Mouse (Mus musculus): Measurements from ENCODE around the gene Apoc2.

Apoc2 gene

DNA sequence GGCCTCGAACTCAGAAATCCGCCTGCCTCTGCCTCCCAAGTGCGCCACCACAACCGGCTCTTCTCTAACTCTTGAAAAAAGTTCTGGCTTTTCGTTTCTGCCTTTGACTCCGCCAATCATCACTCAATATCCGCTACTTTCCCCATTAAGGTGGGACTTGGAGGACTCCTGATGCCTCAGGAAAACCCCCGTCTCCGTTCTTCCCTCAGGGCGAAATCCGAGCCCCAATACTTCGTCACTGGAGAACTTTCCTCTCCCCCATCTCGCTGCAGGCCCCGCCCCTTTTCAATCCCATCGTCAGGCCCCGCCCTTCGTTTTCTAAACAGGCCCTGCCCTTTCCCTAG lies 49.6 kb downstream of the Apoc2 start:
- DNase-seq: no peak

DNA sequence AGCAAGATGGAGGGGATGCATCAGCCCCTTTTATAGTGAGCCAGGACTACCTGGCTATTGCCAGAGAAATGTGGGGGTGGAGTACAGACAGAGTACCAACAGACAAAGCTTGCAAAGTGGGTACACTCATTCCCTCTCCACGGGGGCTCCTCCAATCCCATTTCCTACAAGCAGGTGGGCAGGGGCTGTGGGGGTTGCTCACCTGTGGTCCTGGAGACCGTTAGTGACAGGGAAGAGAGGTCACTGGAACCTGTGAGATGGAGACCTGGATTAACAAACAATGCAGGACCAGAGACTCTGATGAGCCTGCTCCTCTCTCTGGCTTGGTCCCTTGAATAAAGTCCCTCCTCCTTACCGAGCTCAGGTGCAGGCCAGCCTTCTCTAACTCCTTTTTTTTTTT lies 50.0 kb downstream of the Apoc2 start:
- peak; percentile 51 for DNase-seq

DNA sequence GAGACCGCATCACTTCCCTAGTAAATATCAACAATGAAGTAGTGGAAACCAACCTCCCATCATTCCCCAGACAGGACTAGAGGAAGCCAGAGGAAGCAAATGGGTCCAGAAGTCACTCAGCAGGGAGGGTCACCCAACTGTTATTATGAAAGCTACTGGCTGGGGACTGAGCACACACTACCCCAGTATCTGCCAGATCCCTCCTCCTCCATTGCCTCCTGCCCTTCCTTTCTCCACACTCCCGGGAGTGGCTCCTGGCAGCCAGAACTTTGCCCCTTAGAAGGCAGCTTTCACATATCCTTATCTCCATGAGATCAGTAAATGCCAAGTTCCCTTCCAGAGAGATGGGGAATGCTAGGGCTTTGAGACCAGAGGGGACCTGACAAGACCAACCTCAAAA lies 54.3 kb downstream of the Apoc2 start:
- DNase-seq: no peak

DNA sequence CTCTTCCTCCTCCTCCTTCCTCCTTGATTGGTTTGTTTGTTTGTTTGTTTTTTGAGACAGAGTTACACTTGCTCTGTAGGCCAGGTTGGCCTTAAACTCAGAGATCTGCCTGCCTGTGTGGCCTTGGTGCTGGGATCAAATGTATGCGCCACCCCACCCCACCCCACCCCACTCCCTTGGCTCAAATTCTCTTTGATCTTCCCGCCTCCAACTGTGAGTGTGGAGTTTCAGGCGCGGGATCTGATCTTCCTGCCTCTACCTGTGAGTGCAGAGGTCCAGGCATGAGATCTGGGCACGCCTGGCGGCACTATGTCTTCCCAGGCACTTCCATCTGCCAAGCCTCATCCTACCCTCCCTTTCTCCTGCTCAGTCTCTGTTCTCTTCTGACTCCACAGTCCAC lies 55.5 kb downstream of the Apoc2 start:
- DNase-seq: no peak

Measured in cerebellum, adult 9-11 months (tissue).